Mouse (Mus musculus): ENCODE results near the gene Lrch1. TPM values are rescaled to one million over a fixed set of nuclear protein-coding genes. Genes with fewer than 3 reads are reported as not detected.

The Lrch1 gene
- polyA plus RNA-seq, 1 experiment from 2014 or later, result 13.5 TPM

- Histone ChIP-seq H3K9ac (replicated peaks; ENCODE audit: low read depth) (no peak overlapping the region), H3K36me3 (ENCODE audit: insufficient read depth, low read length) (no peaks in the 10 kb centered on the region), H3K9me3 (ENCODE audit: low read length) (no peaks in the 10 kb centered on the region), H3K4me1 (ENCODE audit: insufficient read depth, low read depth, low read length) (no peaks in the 10 kb centered on the region), H3K4me3 (ENCODE audit: low read depth, low read length) (no peak overlapping the region), H3K27ac (ENCODE audit: low read length) (no peak overlapping the region), H3K27me3 (replicated peaks; ENCODE audit: insufficient read depth, low read length) (no peaks in the 10 kb centered on the region), H3K4me2 (replicated peaks; ENCODE audit: low read depth, low read length) (no peak overlapping the region)
- TF ChIP-seq CTCF (IDR thresholded peaks at IDR 0.05) (no peak), EP300 (IDR thresholded peaks at IDR 0.05) (no peak)
- no peak for ATAC-seq
- WGBS, result 64% methylated on average over 3 of the region's 3 CpGs
- DNase-seq (ENCODE audit: low spot score), result no peak
Observed at GRCm38 (mm10) chr14:74986527-74986926, 38.9 kb upstream of the Lrch1 start.

- Histone ChIP-seq H3K4me1 (ENCODE audit: insufficient read depth, low read depth, low read length) (no peaks in the 10 kb centered on the region), H3K27ac (ENCODE audit: low read length) (no peak overlapping the region), H3K36me3 (ENCODE audit: insufficient read depth, low read length) (no peaks in the 10 kb centered on the region), H3K9ac (replicated peaks; ENCODE audit: low read depth) (no peak overlapping the region), H3K4me3 (ENCODE audit: low read depth, low read length) (no peak overlapping the region), H3K27me3 (replicated peaks; ENCODE audit: insufficient read depth, low read length) (no peaks in the 10 kb centered on the region), H3K9me3 (ENCODE audit: low read length) (no peaks in the 10 kb centered on the region), H3K4me2 (replicated peaks; ENCODE audit: low read depth, low read length) (no peak overlapping the region)
- TF ChIP-seq CTCF (IDR thresholded peaks at IDR 0.05), result no peak
- no peak for TF ChIP-seq EP300 (IDR thresholded peaks at IDR 0.05)
- ATAC-seq, result no peak
- DNase-seq (ENCODE audit: low spot score), result no peak
- WGBS, result 51% methylated on average over 4 of the region's 4 CpGs
Observed at GRCm38 (mm10) chr14:74985658-74986057, 38.0 kb upstream of the Lrch1 start.

GRCm38 (mm10) chr14:74984817-74985391 is 37.2 kb upstream of the Lrch1 start:
- DNase-seq (ENCODE audit: low spot score), result no peak
- Histone ChIP-seq H3K4me1 (ENCODE audit: insufficient read depth, low read depth, low read length) (no peaks in the 10 kb centered on the region), H3K9ac (replicated peaks; ENCODE audit: low read depth) (no peak overlapping the region), H3K4me3 (ENCODE audit: low read depth, low read length) (no peak overlapping the region), H3K9me3 (ENCODE audit: low read length) (no peaks in the 10 kb centered on the region), H3K36me3 (ENCODE audit: insufficient read depth, low read length) (no peaks in the 10 kb centered on the region), H3K27ac (ENCODE audit: low read length) (no peak overlapping the region), H3K27me3 (replicated peaks; ENCODE audit: insufficient read depth, low read length) (no peaks in the 10 kb centered on the region), H3K4me2 (replicated peaks; ENCODE audit: low read depth, low read length) (no peak overlapping the region)
- 71% methylated on average over 7 of the region's 7 CpGs for WGBS
- TF ChIP-seq EP300 (IDR thresholded peaks at IDR 0.05), result no peak
- no peak for TF ChIP-seq CTCF (IDR thresholded peaks at IDR 0.05)
- no peak for ATAC-seq

- Histone ChIP-seq H3K9ac (replicated peaks; ENCODE audit: low read depth) (no peak overlapping the region), H3K36me3 (ENCODE audit: insufficient read depth, low read length) (no peaks in the 10 kb centered on the region), H3K4me1 (ENCODE audit: insufficient read depth, low read depth, low read length) (no peaks in the 10 kb centered on the region), H3K4me3 (ENCODE audit: low read depth, low read length) (no peak overlapping the region), H3K27ac (ENCODE audit: low read length) (no peak overlapping the region), H3K27me3 (replicated peaks; ENCODE audit: insufficient read depth, low read length) (no peaks in the 10 kb centered on the region), H3K9me3 (ENCODE audit: low read length) (no peaks in the 10 kb centered on the region), H3K4me2 (replicated peaks; ENCODE audit: low read depth, low read length) (no peak overlapping the region)
- TF ChIP-seq EP300 (IDR thresholded peaks at IDR 0.05) (no peak), CTCF (IDR thresholded peaks at IDR 0.05) (no peak)
- WGBS, result 69% methylated on average over 5 of the region's 5 CpGs
- DNase-seq (ENCODE audit: low spot score), result no peak
- ATAC-seq, result no peak
Observed at GRCm38 (mm10) chr14:74983079-74983478, 35.4 kb upstream of the Lrch1 start.

GRCm38 (mm10) chr14:74981016-74981415 is 33.3 kb upstream of the Lrch1 start:
- DNase-seq (ENCODE audit: low spot score), result no peak
- Histone ChIP-seq H3K4me1 (ENCODE audit: insufficient read depth, low read depth, low read length) (no peaks in the 10 kb centered on the region), H3K36me3 (ENCODE audit: insufficient read depth, low read length) (no peaks in the 10 kb centered on the region), H3K27ac (ENCODE audit: low read length) (no peak overlapping the region), H3K4me2 (replicated peaks; ENCODE audit: low read depth, low read length) (no peak overlapping the region), H3K9ac (replicated peaks; ENCODE audit: low read depth) (no peak overlapping the region), H3K4me3 (ENCODE audit: low read depth, low read length) (no peak overlapping the region), H3K27me3 (replicated peaks; ENCODE audit: insufficient read depth, low read length) (no peaks in the 10 kb centered on the region), H3K9me3 (ENCODE audit: low read length) (no peaks in the 10 kb centered on the region)
- WGBS, result 49% methylated on average over 3 of the region's 3 CpGs
- ATAC-seq, result no peak
- TF ChIP-seq CTCF (IDR thresholded peaks at IDR 0.05) (no peak), EP300 (IDR thresholded peaks at IDR 0.05) (no peak)

- no peak for TF ChIP-seq CTCF (IDR thresholded peaks at IDR 0.05)
- no peak for TF ChIP-seq EP300 (IDR thresholded peaks at IDR 0.05)
- H3K36me3 ChIP-seq (ENCODE audit: insufficient read depth, low read length), result no peaks in the 10 kb centered on the region
- ATAC-seq (no peak), DNase-seq (ENCODE audit: low spot score) (no peak)
- no peak overlapping the region for H3K27ac ChIP-seq (ENCODE audit: low read length)
- H3K4me3 ChIP-seq (ENCODE audit: low read depth, low read length), result no peak overlapping the region
- no peak overlapping the region for H3K9ac ChIP-seq (replicated peaks; ENCODE audit: low read depth)
- no peaks in the 10 kb centered on the region for H3K9me3 ChIP-seq (ENCODE audit: low read length)
- WGBS, result 73% methylated on average over 6 of the region's 6 CpGs
- H3K4me1 ChIP-seq (ENCODE audit: insufficient read depth, low read depth, low read length), result no peaks in the 10 kb centered on the region; the same call in 1 of the 2 replicates
- no peaks in the 10 kb centered on the region for H3K27me3 ChIP-seq (replicated peaks; ENCODE audit: insufficient read depth, low read length)
- H3K4me2 ChIP-seq (replicated peaks; ENCODE audit: low read depth, low read length), result no peak overlapping the region
Observed at GRCm38 (mm10) chr14:74976972-74977371, 29.3 kb upstream of the Lrch1 start.

Measured in lung, postnatal 0 days (tissue).